Mouse (Mus musculus) liver, embryonic 16.5 days (tissue): ENCODE measurements around the gene Peak1. TPM values are rescaled to one million over a fixed set of nuclear protein-coding genes. Genes with fewer than 3 reads are reported as not detected.

Experiments used
- ATAC-seq: fragments of 200-750 bp; cut with Nextera tagmentation; 2 replicates; pipeline ENCODE4 v1.8.0; 2017; ENCODE audit warnings: low read depth, mild to moderate bottlenecking, moderate number of reproducible peaks, moderate library complexity
- H3K27ac ChIP-seq: fragments of 300-500 bp; sonication (generic); 2 replicates; pipeline ENCODE4 v1.5.1; 2014; ENCODE audit warnings: mild to moderate bottlenecking, low read length
- H3K27me3 ChIP-seq: fragments of 300-500 bp; sonication (generic); 2 replicates; pipeline ENCODE4 v1.6.1; 2014; ENCODE audit warnings: low read depth, low read length, mixed read lengths; ENCODE audit not compliant: control insufficient read depth, insufficient read depth
- H3K36me3 ChIP-seq: fragments of 300-500 bp; sonication (generic); 2 replicates; pipeline ENCODE4 v1.6.1; 2014; ENCODE audit warnings: mild to moderate bottlenecking; ENCODE audit not compliant: control insufficient read depth, insufficient read depth
- H3K4me1 ChIP-seq: fragments of 300-500 bp; sonication (generic); 2 replicates; pipeline ENCODE4 v1.6.1; 2014; ENCODE audit warnings: low read depth, low read length, mixed read lengths; ENCODE audit not compliant: control insufficient read depth
- H3K4me2 ChIP-seq: fragments of 300-500 bp; sonication (generic); 2 replicates; pipeline ENCODE4 v1.6.1; 2014; ENCODE audit warnings: low read depth, low read length, mixed read lengths
- H3K4me3 ChIP-seq: fragments of 300-500 bp; sonication (generic); 2 replicates; pipeline ENCODE4 v1.5.1; 2014; ENCODE audit warnings: low read depth, mild to moderate bottlenecking, low read length
- H3K9ac ChIP-seq: fragments of 300-500 bp; sonication (generic); 2 replicates; pipeline ENCODE4 v1.6.1; 2014; ENCODE audit warnings: low read depth, low read length
- H3K9me3 ChIP-seq: fragments of 300-500 bp; sonication (generic); replicated peaks from 2 replicates; pipeline ENCODE4 v1.6.1; 2016; ENCODE audit warnings: low read length; ENCODE audit not compliant: control insufficient read depth
- WGBS: fragments of 180-500 bp; shearing (Covaris S2); extraction: QIAGEN DNeasy Blood & Tissue Kit; methylation state at CpG from one replicate; pipeline ENCODE4 v1.1.7; 2014; ENCODE audit not compliant: insufficient replicate concordance; 5-methylcytosine and 5-hydroxymethylcytosine counted together
- polyA plus RNA-seq: library from polyadenylated mRNA; unstranded; fragments of >200 nt; fragmentation: Nextera tagmentation; extraction: Ambion mirVana; gene quantifications from 2 replicates; pipeline ENCODE4 v1.2.1, GENCODE M21; 2015

The Peak1 gene
- polyA plus RNA-seq, 1 experiment from 2014 or later: 2.8 TPM

DNA sequence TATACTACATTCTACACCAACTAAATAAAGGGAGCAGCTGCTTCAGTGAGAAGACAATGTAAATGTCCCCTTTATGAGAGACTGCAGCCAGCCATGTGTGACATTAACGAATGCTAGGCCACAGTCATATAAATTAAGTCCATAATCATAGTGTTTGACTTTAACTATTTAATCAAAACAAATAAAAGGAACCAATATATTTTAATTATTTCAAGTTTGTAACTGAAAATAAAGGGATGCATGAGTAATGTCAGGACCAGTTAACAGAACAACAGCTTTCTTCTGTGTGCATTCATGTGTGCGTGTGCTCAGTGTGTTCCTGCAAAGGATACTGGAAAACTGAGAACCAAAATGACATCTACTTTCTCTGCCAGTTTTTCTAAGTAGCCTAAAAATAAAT, 113.3 kb downstream of the Peak1 start:
- Histone ChIP-seq H3K27me3 (no peaks in the 10 kb centered on the region), H3K4me3 (no peak overlapping the region), H3K9me3 (no peaks in the 10 kb centered on the region), H3K9ac (no peak overlapping the region), H3K36me3 (no peaks in the 10 kb centered on the region), H3K4me2 (no peak overlapping the region), H3K27ac (no peak overlapping the region), H3K4me1 (no peaks in the 10 kb centered on the region)
- ATAC-seq: no peak
- 70% methylated on average over 2 of the region's 2 CpGs for WGBS

DNA sequence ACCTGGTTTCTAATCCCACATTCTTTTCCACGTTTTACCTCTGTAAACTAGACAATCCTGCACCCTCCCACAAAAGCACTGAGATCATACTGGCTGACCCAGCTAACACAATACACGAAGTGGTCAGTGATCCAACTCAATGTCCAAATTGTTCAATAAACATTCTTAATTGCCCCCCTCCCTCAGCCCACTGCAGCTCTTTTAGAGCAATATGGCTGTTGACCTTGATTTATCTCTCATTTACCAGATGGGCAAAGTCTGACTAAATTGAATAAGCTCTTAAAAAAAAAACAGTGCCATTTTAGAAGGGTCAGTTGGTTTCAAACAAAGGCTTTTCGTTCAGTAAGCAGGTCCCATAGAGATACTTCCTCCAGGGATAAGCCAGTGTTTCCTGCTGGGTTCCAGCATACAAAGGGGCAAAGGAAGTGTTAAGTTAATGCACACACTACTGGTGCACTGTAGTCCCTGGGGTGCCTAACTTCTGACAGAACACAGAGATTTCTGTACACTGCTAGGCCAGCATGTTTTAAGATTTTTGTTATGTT, 114.9 kb downstream of the Peak1 start:
- WGBS: 37% methylated on average over 3 of the region's 3 CpGs
- Histone ChIP-seq H3K9ac (no peak overlapping the region), H3K27ac (no peak overlapping the region), H3K27me3 (no peaks in the 10 kb centered on the region), H3K36me3 (no peaks in the 10 kb centered on the region), H3K4me3 (no peak overlapping the region), H3K9me3 (no peaks in the 10 kb centered on the region), H3K4me2 (no peak overlapping the region), H3K4me1 (no peaks in the 10 kb centered on the region)
- ATAC-seq: no peak

DNA sequence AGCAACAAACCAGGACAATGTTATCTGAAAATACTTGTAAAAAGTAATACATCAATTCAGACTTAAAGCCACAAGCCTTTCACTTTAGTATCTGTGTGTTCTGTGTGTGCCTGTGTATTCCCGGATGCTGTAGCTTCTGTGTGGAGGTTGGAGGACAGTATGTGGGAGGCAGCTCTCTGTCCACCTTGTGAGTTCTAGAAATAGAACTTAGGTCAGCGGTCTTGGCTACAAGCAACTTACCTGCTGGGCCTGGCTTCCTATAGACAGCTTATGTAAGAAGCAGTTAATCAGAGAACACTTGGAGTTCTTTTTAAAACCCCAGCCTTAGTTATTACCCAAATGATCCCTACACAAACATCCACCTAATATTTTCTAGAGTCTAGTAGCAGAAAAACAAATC, 127.8 kb downstream of the Peak1 start:
- Histone ChIP-seq H3K9me3 (no peaks in the 10 kb centered on the region), H3K4me2 (no peak overlapping the region), H3K9ac (no peak overlapping the region), H3K27ac (no peak overlapping the region), H3K27me3 (no peaks in the 10 kb centered on the region), H3K4me1 (no peaks in the 10 kb centered on the region), H3K36me3 (no peaks in the 10 kb centered on the region), H3K4me3 (no peak overlapping the region)
- no peak for ATAC-seq
- WGBS: 78% methylated on average over 2 of the region's 2 CpGs

DNA sequence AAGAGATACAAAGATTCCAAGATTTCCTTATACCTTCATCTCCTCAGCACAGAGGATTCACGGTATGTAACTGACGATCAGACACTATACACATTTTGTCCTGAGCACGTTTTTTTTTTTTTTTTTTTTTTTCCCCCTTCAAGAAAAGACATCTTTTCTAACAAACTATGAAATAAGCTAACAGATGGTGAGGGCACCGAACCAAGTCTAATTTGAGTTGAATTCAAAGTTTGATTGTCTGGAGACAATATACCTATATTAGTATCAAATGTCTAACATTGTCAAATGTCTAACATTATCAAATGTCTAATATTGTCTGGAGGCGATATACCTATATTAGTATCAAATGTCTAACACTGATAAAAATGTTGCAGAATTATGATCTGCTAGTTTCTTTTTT, 135.4 kb downstream of the Peak1 start:
- no peaks in the 10 kb centered on the region for H3K9me3 ChIP-seq
- H3K36me3 ChIP-seq: no peaks in the 10 kb centered on the region
- no peak overlapping the region for H3K9ac ChIP-seq
- H3K4me3 ChIP-seq: no peak overlapping the region
- no peaks in the 10 kb centered on the region for H3K4me1 ChIP-seq
- H3K27me3 ChIP-seq: no peaks in the 10 kb centered on the region
- no peak overlapping the region for H3K27ac ChIP-seq
- ATAC-seq: no peak
- no peak overlapping the region for H3K4me2 ChIP-seq
- WGBS: 68% methylated on average over 5 of the region's 5 CpGs

DNA sequence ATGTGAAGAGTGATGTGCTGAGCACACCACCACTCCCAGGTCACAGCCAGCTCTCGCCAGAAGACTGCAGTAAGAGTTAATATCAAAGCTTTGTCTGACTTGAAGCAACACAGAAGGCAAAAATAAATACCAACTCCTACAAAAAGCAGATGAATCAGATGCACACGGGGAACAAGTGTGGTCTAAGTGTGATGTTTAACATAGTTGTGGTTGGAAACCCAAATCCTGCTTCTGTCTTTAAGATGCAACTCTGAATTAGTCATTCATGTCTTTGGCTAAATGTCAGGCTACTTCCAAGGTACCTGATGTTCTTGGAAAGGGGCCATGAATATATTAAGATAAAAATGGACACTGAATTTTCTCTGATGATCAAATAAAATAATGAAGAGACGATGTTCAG, 144.3 kb downstream of the Peak1 start:
- Histone ChIP-seq H3K27ac (no peak overlapping the region), H3K27me3 (no peaks in the 10 kb centered on the region), H3K9me3 (no peaks in the 10 kb centered on the region), H3K4me3 (no peak overlapping the region), H3K4me1 (no peaks in the 10 kb centered on the region), H3K36me3 (no peaks in the 10 kb centered on the region), H3K4me2 (no peak overlapping the region), H3K9ac (no peak overlapping the region)
- 59% methylated on average over 3 of the region's 3 CpGs for WGBS
- no peak for ATAC-seq

DNA sequence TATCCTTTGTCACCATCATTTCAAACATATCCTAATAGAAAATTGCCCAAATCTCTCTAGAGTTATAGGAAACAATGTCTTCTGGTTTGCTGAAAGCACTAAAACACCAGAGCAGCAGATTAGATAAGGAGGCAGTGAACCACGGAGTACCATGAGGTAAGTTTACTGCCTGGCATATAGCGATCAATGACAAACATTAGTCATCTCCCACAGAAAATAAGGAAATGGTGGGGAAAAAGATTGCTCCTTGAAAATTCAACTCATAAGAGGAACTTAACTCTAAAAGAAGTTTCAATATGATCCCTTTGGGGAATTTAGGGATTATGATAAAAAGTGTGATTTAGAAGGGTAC, 145.6 kb downstream of the Peak1 start:
- H3K4me2 ChIP-seq: no peak overlapping the region

DNA sequence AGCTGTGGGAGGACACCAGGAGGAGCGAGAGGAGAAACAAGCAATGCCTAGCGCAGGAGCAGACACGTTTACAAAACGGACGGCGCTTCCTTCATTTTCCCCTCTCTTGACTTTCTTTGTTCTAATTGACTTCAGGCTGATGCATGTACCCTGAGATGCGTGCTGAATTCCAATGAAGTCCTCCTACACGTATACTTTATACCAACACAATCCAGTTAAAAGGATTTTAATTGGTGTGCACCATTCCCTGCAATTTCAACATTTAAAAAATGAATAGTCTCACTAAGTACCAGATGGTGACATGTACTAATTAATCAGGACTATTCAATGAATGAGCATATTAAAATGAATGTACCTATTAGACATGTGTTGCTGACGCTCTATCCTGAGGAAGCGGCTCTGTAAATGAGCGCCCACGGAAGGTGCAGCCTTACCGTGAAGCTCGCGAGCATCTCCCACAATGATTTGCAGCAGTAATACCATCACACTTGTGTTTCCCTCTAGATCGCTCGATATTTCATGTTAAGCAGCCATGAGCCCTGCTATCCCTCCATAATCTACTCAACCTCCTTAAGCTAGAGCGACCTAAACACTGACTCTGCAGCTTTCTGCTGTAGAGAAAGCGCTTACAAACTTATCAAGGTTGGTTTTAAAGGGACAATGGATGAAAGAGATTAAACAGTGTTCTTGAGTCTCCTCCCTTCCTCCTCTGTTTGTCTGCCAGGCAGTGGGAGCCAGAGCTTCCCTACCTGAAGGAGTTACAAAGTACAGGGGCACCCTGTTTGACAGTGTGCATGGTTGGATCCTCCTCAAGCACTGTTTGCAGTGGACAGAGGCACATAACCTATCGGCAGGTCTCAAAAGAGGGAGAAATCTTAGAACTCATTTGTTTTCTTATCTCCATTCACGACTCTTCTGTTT, 146.3 kb downstream of the Peak1 start:
- no peaks in the 10 kb centered on the region for H3K9me3 ChIP-seq
- no peaks in the 10 kb centered on the region for H3K36me3 ChIP-seq
- no peak overlapping the region for H3K9ac ChIP-seq
- 73% methylated on average over 21 of the region's 21 CpGs for WGBS
- H3K27me3 ChIP-seq: no peaks in the 10 kb centered on the region
- ATAC-seq: no peak
- H3K4me3 ChIP-seq: no peak overlapping the region
- no peak overlapping the region for H3K27ac ChIP-seq
- no peak overlapping the region for H3K4me2 ChIP-seq
- H3K4me1 ChIP-seq: no peaks in the 10 kb centered on the region

More for the DNA sequence above, 145.6 kb downstream of the Peak1 start:
- H3K4me3 ChIP-seq: no peak overlapping the region
- ATAC-seq: no peak
- H3K4me1 ChIP-seq: no peaks in the 10 kb centered on the region
- H3K27me3 ChIP-seq: no peaks in the 10 kb centered on the region
- no peaks in the 10 kb centered on the region for H3K9me3 ChIP-seq
- H3K9ac ChIP-seq: no peak overlapping the region
- 21% methylated on average over 2 of the region's 2 CpGs for WGBS
- H3K36me3 ChIP-seq: no peaks in the 10 kb centered on the region
- H3K27ac ChIP-seq: no peak overlapping the region

DNA sequence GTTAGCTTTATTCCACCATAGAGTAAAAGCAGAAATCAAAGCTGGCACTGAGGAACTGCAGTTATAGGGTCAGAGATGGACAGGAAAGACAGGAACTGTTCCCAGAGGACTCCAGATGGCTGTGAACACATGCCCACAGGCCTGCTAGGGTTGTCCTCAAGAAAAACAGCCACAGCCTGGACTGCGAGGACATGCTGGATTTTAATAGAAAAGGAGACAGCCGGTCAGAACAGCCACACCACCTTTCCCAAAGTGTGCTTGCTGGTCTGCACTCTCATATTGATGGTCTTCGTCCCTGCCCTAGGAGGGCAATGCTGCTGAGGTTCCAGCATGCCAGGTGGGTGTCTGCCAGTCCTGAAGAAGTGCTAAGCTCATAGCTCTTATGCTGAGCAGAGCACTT, 148.8 kb downstream of the Peak1 start:
- Histone ChIP-seq H3K36me3 (no peaks in the 10 kb centered on the region), H3K9me3 (no peaks in the 10 kb centered on the region), H3K27ac (no peak overlapping the region), H3K4me1 (no peaks in the 10 kb centered on the region), H3K4me3 (no peak overlapping the region), H3K4me2 (no peak overlapping the region), H3K27me3 (no peaks in the 10 kb centered on the region), H3K9ac (no peak overlapping the region)
- no peak for ATAC-seq
- WGBS: 67% methylated on average over 3 of the region's 3 CpGs

DNA sequence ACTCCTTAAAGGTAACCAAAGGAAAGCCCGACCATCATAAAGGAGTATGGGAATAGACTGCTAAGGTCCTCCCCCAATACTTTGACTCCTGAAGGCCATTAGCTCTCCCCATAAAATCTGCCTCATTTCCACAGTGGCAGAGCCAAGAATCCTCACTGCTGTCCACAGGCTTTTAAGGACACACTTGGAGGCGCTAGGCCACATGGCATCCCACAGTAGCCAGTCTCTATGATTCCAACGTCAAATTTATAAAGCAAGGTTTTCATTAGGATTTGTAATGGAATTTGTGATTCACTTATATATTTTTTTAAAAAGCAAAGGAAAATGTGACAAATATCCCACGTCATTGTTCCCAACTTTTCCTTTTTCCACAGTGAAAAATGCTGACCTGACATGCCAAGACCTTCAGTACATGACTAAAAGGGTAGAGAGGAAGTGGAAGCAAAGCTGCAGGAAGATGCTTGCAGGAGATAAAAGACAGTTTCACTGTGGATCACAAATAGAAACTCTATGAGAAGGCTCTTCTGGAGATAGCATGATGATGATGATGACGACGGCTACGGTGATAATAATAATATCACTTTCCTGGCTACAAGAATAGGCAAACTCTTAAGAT, 151.6 kb downstream of the Peak1 start:
- Histone ChIP-seq H3K4me3 (no peak overlapping the region), H3K9me3 (no peaks in the 10 kb centered on the region), H3K27me3 (no peaks in the 10 kb centered on the region), H3K4me1 (peaks cover 7% of the 10 kb centered on the region), H3K9ac (no peak overlapping the region), H3K36me3 (no peaks in the 10 kb centered on the region), H3K27ac (no peak overlapping the region), H3K4me2 (no peak overlapping the region)
- ATAC-seq: no peak
- 45% methylated on average over 7 of the region's 7 CpGs for WGBS
